Mouse (Mus musculus) megakaryocyte, embryonic 14.5 days (primary cell): Measurements from ENCODE around the gene R3hcc1l.

Experiments used
- FLI1 ChIP-seq: IDR thresholded peaks from 2 replicates; pipeline ENCODE4 v1.6.1; 2012; ENCODE audit warnings: low read length, inconsistent platforms, mixed read lengths
- GATA1 ChIP-seq: IDR thresholded peaks from 3 replicates; pipeline ENCODE4 v1.6.1; 2012; ENCODE audit warnings: mixed read lengths, low read length, inconsistent platforms, borderline replicate concordance

DNA sequence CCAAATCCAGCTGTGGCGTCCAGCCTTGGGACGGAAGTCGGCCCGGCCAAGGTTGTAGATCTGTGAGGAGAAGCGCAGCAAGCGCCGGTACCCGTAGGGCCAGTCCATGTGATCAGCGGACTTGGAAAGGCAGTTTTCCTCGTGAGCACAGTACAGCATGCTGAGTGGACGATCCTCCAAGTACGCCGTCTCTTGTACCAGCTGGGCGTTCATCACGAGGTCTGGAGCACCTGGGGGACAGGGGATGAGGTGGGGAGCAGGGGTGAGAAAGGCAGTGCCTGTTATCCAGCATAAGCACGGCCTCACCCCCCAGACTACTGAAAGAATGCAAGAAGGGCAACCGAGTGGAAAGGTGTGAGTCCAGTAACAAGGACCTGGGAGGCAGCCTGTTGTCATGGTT, 81.3 kb downstream of the R3hcc1l start:
- no peak for TF ChIP-seq GATA1
- no peak for TF ChIP-seq FLI1
